Mouse (Mus musculus): ENCODE measurements around the gene Sigirr. TPM values are rescaled to one million over a fixed set of nuclear protein-coding genes. Genes with fewer than 3 reads are reported as not detected.

Gene Sigirr
- total and polyA plus RNA-seq, 3 experiments: 8.3 to 17.5 TPM; not detected in 1

DNA sequence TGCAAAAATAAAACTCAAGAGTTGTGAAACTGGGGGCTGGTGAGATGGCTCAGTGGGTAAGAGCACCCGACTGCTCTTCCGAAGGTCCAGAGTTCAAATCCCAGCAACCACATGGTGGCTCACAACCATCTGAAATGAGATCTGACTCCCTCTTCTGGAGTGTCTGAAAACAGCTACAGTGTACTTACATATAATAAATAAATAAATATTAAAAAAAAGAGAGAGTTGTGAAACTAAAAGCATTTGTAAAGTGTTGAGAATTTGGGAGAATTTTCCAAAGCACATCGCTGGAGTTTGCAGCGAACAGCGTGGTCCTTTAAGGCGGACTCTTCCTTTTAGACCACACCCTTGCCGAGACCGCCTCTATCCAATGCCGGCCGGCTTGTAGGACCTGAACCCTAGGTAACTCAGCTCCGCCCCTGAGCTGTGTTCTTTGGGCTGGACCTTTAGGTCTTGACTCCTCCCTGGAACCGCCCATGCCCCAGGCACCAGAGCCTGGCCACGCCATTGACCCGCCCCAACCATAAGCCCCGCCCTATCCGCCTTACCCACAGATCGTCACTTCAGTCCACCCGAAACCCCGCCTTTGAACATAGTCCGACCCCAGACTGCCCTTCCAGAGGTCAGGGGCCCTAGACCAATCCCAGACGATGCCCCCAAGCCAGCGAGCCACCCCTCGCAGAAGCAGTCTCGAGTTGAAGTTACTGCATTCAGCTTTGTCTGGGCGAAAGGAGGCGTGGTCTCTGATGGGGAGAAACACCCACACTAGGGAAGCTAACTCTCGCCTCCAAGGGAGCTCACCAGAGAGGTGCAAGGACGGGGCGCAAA is 22.5 kb upstream of the Sigirr start:
- Histone ChIP-seq H3K79me2 (ENCODE audit: control insufficient read depth, insufficient read depth, low read length, poor library complexity) (no peaks in the 10 kb centered on the region), H3K4me3 (ENCODE audit: control insufficient read depth in 1 of 2, insufficient read depth in 1 of 2, low read depth in 2 of 2, low read length in 2 of 2) (peak overlapping the region; percentile 84 to 99), H3K36me3 (ENCODE audit: control insufficient read depth in 1 of 2, insufficient read depth in 2 of 2, low read length in 2 of 2) (peaks cover 0 to 23% of the 10 kb centered on the region in 2 experiments; a peak in 2 of 4 replicates), H3K9me3 (replicated peaks; ENCODE audit: insufficient read depth, low read length) (no peaks in the 10 kb centered on the region), H3K4me1 (ENCODE audit: control insufficient read depth in 1 of 2, insufficient read depth in 2 of 2, low read length in 2 of 2) (peaks cover 7 to 22% of the 10 kb centered on the region in 2 experiments), H3K27me3 (ENCODE audit: control insufficient read depth in 1 of 2, insufficient read depth in 2 of 2, low read length in 2 of 2) (no peaks in the 10 kb centered on the region), H3K27ac (ENCODE audit: control insufficient read depth, low read depth, low read length) (peak overlapping the region; percentile 24; the same call in 1 of the 2 replicates), H3K9ac (ENCODE audit: control insufficient read depth, low read depth, low read length, poor library complexity, severe bottlenecking) (peak overlapping the region; percentile 71)
- peak; percentile 99 for DNase-seq (ENCODE audit: low read depth, low spot score)
- TF ChIP-seq MAX (IDR thresholded peaks at IDR 0.05; ENCODE audit: low read length): no peak; the same call in 1 of the 2 replicates
- 0 out of 6 replicates have a peak, but pooled peaks of 1 of the 3 experiments have one; percentile 5 for TF ChIP-seq CTCF (IDR thresholded peaks at IDR 0.05 in 2 of 3, conservative IDR thresholded peaks at IDR 0.05 in 1 of 3; ENCODE audit: control insufficient read depth in 1 of 3, insufficient read depth in 1 of 3, low read depth in 2 of 3, low read length in 3 of 3, poor library complexity in 1 of 3, severe bottlenecking in 1 of 3)
- TF ChIP-seq CHD1 (IDR thresholded peaks at IDR 0.05; ENCODE audit: low read depth, low read length): no peak
- no peak for TF ChIP-seq RAD21 (IDR thresholded peaks at IDR 0.05; ENCODE audit: low read depth, low read length)
- TF ChIP-seq GATA1 (IDR thresholded peaks at IDR 0.05; ENCODE audit: low read depth, low read length): no peak
- 0 out of 2 replicates have a peak, but pooled peaks have one; percentile 30 for TF ChIP-seq NELFE (IDR thresholded peaks at IDR 0.05; ENCODE audit: low read depth, low read length)
- TF ChIP-seq UBTF (IDR thresholded peaks at IDR 0.05; ENCODE audit: borderline replicate concordance, insufficient read depth, low read depth, low read length): no peak
- TF ChIP-seq TAL1 (IDR thresholded peaks at IDR 0.05; ENCODE audit: low read length): no peak
- TF ChIP-seq MXI1 (IDR thresholded peaks at IDR 0.05; ENCODE audit: low read depth, low read length): no peak
- peak; percentile 71 for TF ChIP-seq TBP (IDR thresholded peaks at IDR 0.05; ENCODE audit: low read depth, low read length)
- no peak for TF ChIP-seq USF1 (IDR thresholded peaks at IDR 0.05; ENCODE audit: low read depth, low read length)
- TF ChIP-seq POLR2A (IDR thresholded peaks at IDR 0.05; ENCODE audit: control insufficient read depth in 1 of 2, insufficient read depth in 1 of 2, low read depth in 1 of 2, low read length in 2 of 2, poor library complexity in 1 of 2): no peak; a peak in 2 of 4 replicates
- TF ChIP-seq BHLHE40 (IDR thresholded peaks at IDR 0.05; ENCODE audit: borderline replicate concordance, low read depth, low read length): no peak
- no peak for TF ChIP-seq ETS1 (IDR thresholded peaks at IDR 0.05; ENCODE audit: low read depth, low read length)
- no peak for TF ChIP-seq CHD2 (IDR thresholded peaks at IDR 0.05; ENCODE audit: low read length)
- TF ChIP-seq HCFC1 (IDR thresholded peaks at IDR 0.05; ENCODE audit: low read depth, low read length): peak; percentile 46; the same call in 1 of the 2 replicates
- TF ChIP-seq NRF1 (IDR thresholded peaks at IDR 0.05; ENCODE audit: insufficient read depth, low read depth, low read length, poor library complexity, severe bottlenecking): 0 out of 2 replicates have a peak, but pooled peaks have one; percentile 31
- TF ChIP-seq KAT2A (conservative IDR thresholded peaks at IDR 0.05; ENCODE audit: low read depth, low read length): no peak
- TF ChIP-seq SIN3A (IDR thresholded peaks at IDR 0.05; ENCODE audit: low read length): peak; percentile 25
- TF ChIP-seq EP300 (IDR thresholded peaks at IDR 0.05; ENCODE audit: low read depth in 1 of 2, low read length in 2 of 2): no peak
- TF ChIP-seq GABPA (IDR thresholded peaks at IDR 0.05; ENCODE audit: low read depth, low read length): no peak
- TF ChIP-seq ZMIZ1 (IDR thresholded peaks at IDR 0.05; ENCODE audit: low read depth, low read length): no peak
